9 mouse cellular contexts compared by ENCODE assay signal in the genomic region with DNA sequence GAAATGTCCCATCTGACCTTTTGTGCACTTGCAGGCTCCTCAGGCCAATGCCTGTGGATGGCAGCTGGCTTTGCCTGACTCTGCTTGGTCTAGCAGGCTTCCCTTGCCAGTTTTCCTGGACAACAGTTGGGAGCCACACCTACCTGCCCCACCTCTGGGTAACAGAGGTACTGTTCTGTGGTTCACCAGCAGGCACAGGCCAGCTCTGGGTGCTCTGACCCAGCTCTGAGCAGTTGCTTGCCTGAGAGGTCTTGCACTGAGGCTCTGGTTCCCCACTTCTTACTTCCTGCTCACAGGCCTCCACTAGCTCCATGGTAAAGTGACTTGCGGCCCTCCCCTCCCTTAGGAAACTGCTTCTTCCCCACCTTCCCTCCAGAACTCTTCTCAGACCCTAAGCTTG. TPM values are rescaled to one million over a fixed set of nuclear protein-coding genes. Genes with fewer than 3 reads are reported as not detected.
DNase-seq lines count a peak whose midpoint lies in the region; ATAC-seq and TF ChIP-seq lines count a peak whose summit lies in the region.
"Had no signal": no experiment of that assay in that cellular context is flagged by ENCODE, and none has a peak within 500 bp of the region (broad histone marks: within the 10 kb centered on the region; RNA-seq: fewer than 3 reads in every experiment).

No protein-coding gene starts in this region.

- no peak for DNase-seq in liver, adult 2 months (ENCODE audit: extremely low read depth, low read depth, low spot score)
- DNase-seq in liver = no peak
- no peak for DNase-seq in kidney, postnatal 0 days (ENCODE audit: low spot score)
- no peak for DNase-seq in left cerebral cortex, postnatal 25 days (ENCODE audit: low spot score in 2 of 2)
- DNase-seq in yolk sac, embryonic 10.5 days (ENCODE audit: low spot score) = no peak
- no peak for DNase-seq in cerebellum, adult 2 months

- ATAC-seq in erythroid progenitor cell, adult 5-6 weeks (replicated peaks; ENCODE audit: low FRiP score, poor library complexity, severe bottlenecking) = peak; percentile 47; the same call in 1 of the 2 replicates
- ATAC-seq in kidney, postnatal 0 days (replicated peaks; ENCODE audit: low FRiP score, low read depth) = peak; percentile 63; the same call in 1 of the 2 replicates
- ATAC-seq in midbrain, embryonic 16.5 days = peak; percentile 55; the same call in 1 of the 2 replicates

- H3K9ac ChIP-seq in liver, adult 2 months (ENCODE audit: low read depth, low read length) = no peak overlapping the region
- no peak overlapping the region for H3K9ac ChIP-seq in kidney, postnatal 0 days (ENCODE audit: low read depth, low read length)
- no peak overlapping the region for H3K9ac ChIP-seq in midbrain, embryonic 16.5 days (ENCODE audit: low read depth, low read length)

- intact Hi-C loops in left cerebral cortex, postnatal 25 days (cut with DNase I) = loop anchor here (5.0 kb wide), 1 partner anchor 35 kb away; no protein-coding TSS in a partner anchor

- WGBS in liver, adult 2 months = 95% methylated on average over 1 of the region's 1 CpGs
- 82% methylated on average over 1 of the region's 1 CpGs for WGBS in kidney, postnatal 0 days
- WGBS in midbrain, embryonic 16.5 days = 86% methylated on average over 1 of the region's 1 CpGs
- 79% methylated on average over 1 of the region's 1 CpGs for whole genome bisulfite sequencing in cerebellum, adult 2 months

- H3K4me1 ChIP-seq in liver, adult 2 months (ENCODE audit: control insufficient read depth, insufficient read depth, low read length) = no peaks in the 10 kb centered on the region
- H3K4me1 ChIP-seq in kidney, postnatal 0 days (replicated peaks; ENCODE audit: insufficient read depth, low read length) = no peaks in the 10 kb centered on the region
- H3K4me1 ChIP-seq in midbrain, embryonic 16.5 days (ENCODE audit: control insufficient read depth, insufficient read depth, low read length) = peaks cover 4% of the 10 kb centered on the region
- H3K4me1 ChIP-seq in cerebellum, adult 2 months (ENCODE audit: control insufficient read depth, insufficient read depth, low read length) = peaks cover 6% of the 10 kb centered on the region

- no peak overlapping the region for H3K4me2 ChIP-seq in kidney, postnatal 0 days (ENCODE audit: low read length)
- H3K4me2 ChIP-seq in midbrain, embryonic 16.5 days (ENCODE audit: low read length) = no peak overlapping the region

- no peaks in the 10 kb centered on the region for H3K36me3 ChIP-seq in liver, adult 2 months (ENCODE audit: control insufficient read depth, insufficient read depth, low read length)
- no peaks in the 10 kb centered on the region for H3K36me3 ChIP-seq in kidney, postnatal 0 days (ENCODE audit: insufficient read depth, low read length)
- H3K36me3 ChIP-seq in midbrain, embryonic 16.5 days (ENCODE audit: control insufficient read depth, insufficient read depth, low read length) = no peaks in the 10 kb centered on the region

- H3K79me2 ChIP-seq in liver, adult 2 months (ENCODE audit: control insufficient read depth, insufficient read depth, low read length) = no peaks in the 10 kb centered on the region

- H3K9me3 ChIP-seq in kidney, postnatal 0 days (replicated peaks; ENCODE audit: low read length) = no peaks in the 10 kb centered on the region
- no peaks in the 10 kb centered on the region for H3K9me3 ChIP-seq in midbrain, embryonic 16.5 days (replicated peaks; ENCODE audit: control insufficient read depth, low read length, poor library complexity, severe bottlenecking)

- H3K27ac ChIP-seq in liver, adult 2 months (replicated peaks; ENCODE audit: insufficient read depth, low read depth, low read length) = no peak overlapping the region
- H3K27ac ChIP-seq in kidney, postnatal 0 days = peak overlapping the region; percentile 36; the same call in 1 of the 2 replicates
- no peak overlapping the region for H3K27ac ChIP-seq in midbrain, embryonic 16.5 days (ENCODE audit: low read length)
- H3K27ac ChIP-seq in cerebellum, adult 2 months (ENCODE audit: insufficient read depth, low read length) = no peak overlapping the region
- H3K27ac ChIP-seq: layer of hippocampus, adult 2 months had no signal

- TF ChIP-seq CTCF in liver, adult 2 months (IDR thresholded peaks at IDR 0.05; ENCODE audit: low read depth, low read length) = 0 out of 2 replicates have a peak, but pooled peaks have one; percentile 4
- no peak for TF ChIP-seq CTCF in kidney, postnatal 0 days (IDR thresholded peaks at IDR 0.05; ENCODE audit: low read depth)
- no peak for TF ChIP-seq CTCF in cerebellum, adult 2 months (IDR thresholded peaks at IDR 0.05; ENCODE audit: borderline replicate concordance, insufficient read depth, low read depth, low read length)

- H3K4me3 ChIP-seq in liver, adult 2 months (ENCODE audit: insufficient read depth, low read depth, low read length) = no peak overlapping the region
- no peak overlapping the region for H3K4me3 ChIP-seq in kidney, postnatal 0 days (replicated peaks; ENCODE audit: low read depth, low read length)
- no peak overlapping the region for H3K4me3 ChIP-seq in midbrain, embryonic 16.5 days (ENCODE audit: low read depth, low read length)
- H3K4me3 ChIP-seq in cerebellum, adult 2 months (replicated peaks; ENCODE audit: insufficient read depth, low read depth, low read length) = no peak overlapping the region
- H3K4me3 ChIP-seq: layer of hippocampus, adult 2 months had no signal

- no peak for TF ChIP-seq POLR2A in liver, adult 2 months (IDR thresholded peaks at IDR 0.05; ENCODE audit: extremely low read depth, insufficient read depth, low read length)
- TF ChIP-seq POLR2A in cerebellum, adult 2 months (IDR thresholded peaks at IDR 0.05; ENCODE audit: borderline replicate concordance, insufficient read depth, low read length) = no peak

- H3K27me3 ChIP-seq in liver, adult 2 months (ENCODE audit: control insufficient read depth, insufficient read depth, low read length) = no peaks in the 10 kb centered on the region
- no peaks in the 10 kb centered on the region for H3K27me3 ChIP-seq in kidney, postnatal 0 days (ENCODE audit: insufficient read depth, low read length)
- H3K27me3 ChIP-seq in midbrain, embryonic 16.5 days (ENCODE audit: control insufficient read depth, insufficient read depth, low read depth, low read length) = no peaks in the 10 kb centered on the region
- H3K27me3 ChIP-seq in cerebellum, adult 2 months (ENCODE audit: control insufficient read depth, insufficient read depth, low read length) = no peaks in the 10 kb centered on the region

RNA-seq across cellular contexts. Expression of gene Dedd, which starts 6.9 kb away (rescaled TPM):
- total RNA-seq in liver, adult 2 months (2014; rRNA removed) = 14.7 and 15.8 TPM in 2 replicates
- 28.3 and 34.1 TPM in 2 replicates for polyA plus RNA-seq in liver, adult 2 months (2012; rRNA removed)
- 13.4 and 28.8 TPM in 2 replicates for total RNA-seq in erythroid progenitor cell, adult 5-6 weeks (2015; ENCODE audit: low replicate concordance)
- total RNA-seq in erythroid progenitor cell, adult 5-6 weeks (2017; ENCODE audit: low replicate concordance) = 3.3 and 6.5 TPM in 2 replicates
- polyA plus RNA-seq in kidney, postnatal 0 days (2015; fragmentation: Nextera tagmentation; extraction: Ambion mirVana) = 43.9 and 46.0 TPM in 2 replicates
- 53.6 and 55.2 TPM in 2 replicates for polyA plus RNA-seq in midbrain, embryonic 16.5 days (2015; fragmentation: Nextera tagmentation; extraction: Ambion mirVana)
- total RNA-seq in left cerebral cortex, postnatal 25 days (2021) = 10 to 100 TPM; 38.2 to 39.8 TPM
- 54.4 and 56.4 TPM in 2 replicates for polyA plus RNA-seq in cerebellum, adult 2 months (2012; rRNA removed)

RNA-seq across cellular contexts. Expression of gene Nit1, which starts 23.4 kb away (rescaled TPM):
- total RNA-seq in liver, adult 2 months (2014; rRNA removed) = 128 and 132 TPM in 2 replicates
- 120 and 139 TPM in 2 replicates for polyA plus RNA-seq in liver, adult 2 months (2012; rRNA removed)
- 6.7 and 10.8 TPM in 2 replicates for total RNA-seq in erythroid progenitor cell, adult 5-6 weeks (2015; ENCODE audit: low replicate concordance)
- 11.6 and 24.5 TPM in 2 replicates for total RNA-seq in erythroid progenitor cell, adult 5-6 weeks (2017; ENCODE audit: low replicate concordance)
- 59.8 and 64.4 TPM in 2 replicates for polyA plus RNA-seq in kidney, postnatal 0 days (2015; fragmentation: Nextera tagmentation; extraction: Ambion mirVana)
- 53.8 and 56.9 TPM in 2 replicates for polyA plus RNA-seq in midbrain, embryonic 16.5 days (2015; fragmentation: Nextera tagmentation; extraction: Ambion mirVana)
- 10 to 100 TPM; 42.2 to 43.4 TPM for total RNA-seq in left cerebral cortex, postnatal 25 days (2021)
- 68.2 TPM in 2 replicates for polyA plus RNA-seq in cerebellum, adult 2 months (2012; rRNA removed)

RNA-seq across cellular contexts. Expression of gene Pfdn2, which starts 23.5 kb away (rescaled TPM):
- total RNA-seq in liver, adult 2 months (2014; rRNA removed) = 21.6 and 26.6 TPM in 2 replicates
- polyA plus RNA-seq in liver, adult 2 months (2012; rRNA removed) = 13.1 and 15.2 TPM in 2 replicates
- 10.1 and 22.0 TPM in 2 replicates for total RNA-seq in erythroid progenitor cell, adult 5-6 weeks (2015; ENCODE audit: low replicate concordance)
- 9.0 and 10.1 TPM in 2 replicates for total RNA-seq in erythroid progenitor cell, adult 5-6 weeks (2017; ENCODE audit: low replicate concordance)
- 92.1 and 105 TPM in 2 replicates for polyA plus RNA-seq in kidney, postnatal 0 days (2015; fragmentation: Nextera tagmentation; extraction: Ambion mirVana)
- polyA plus RNA-seq in midbrain, embryonic 16.5 days (2015; fragmentation: Nextera tagmentation; extraction: Ambion mirVana) = 146 and 166 TPM in 2 replicates
- total RNA-seq in left cerebral cortex, postnatal 25 days (2021) = 100 to 1,000 TPM; 154 to 158 TPM
- 129 and 135 TPM in 2 replicates for polyA plus RNA-seq in cerebellum, adult 2 months (2012; rRNA removed)

RNA-seq across cellular contexts. Expression of gene Ufc1, which starts 27.2 kb away (rescaled TPM):
- 96.5 and 103 TPM in 2 replicates for total RNA-seq in liver, adult 2 months (2014; rRNA removed)
- 30.3 and 34.5 TPM in 2 replicates for polyA plus RNA-seq in liver, adult 2 months (2012; rRNA removed)
- total RNA-seq in erythroid progenitor cell, adult 5-6 weeks (2015; ENCODE audit: low replicate concordance) = 26.8 and 39.3 TPM in 2 replicates
- total RNA-seq in erythroid progenitor cell, adult 5-6 weeks (2017; ENCODE audit: low replicate concordance) = 1.7 and 14.2 TPM in 2 replicates
- 133 and 136 TPM in 2 replicates for polyA plus RNA-seq in kidney, postnatal 0 days (2015; fragmentation: Nextera tagmentation; extraction: Ambion mirVana)
- polyA plus RNA-seq in midbrain, embryonic 16.5 days (2015; fragmentation: Nextera tagmentation; extraction: Ambion mirVana) = 105 and 116 TPM in 2 replicates
- total RNA-seq in left cerebral cortex, postnatal 25 days (2021) = 100 to 1,000 TPM; 105 to 115 TPM
- polyA plus RNA-seq in cerebellum, adult 2 months (2012; rRNA removed) = 96.4 and 109 TPM in 2 replicates

RNA-seq across cellular contexts. Expression of gene Usp21, which starts 34.2 kb away (rescaled TPM):
- 4.3 and 7.2 TPM in 2 replicates for total RNA-seq in liver, adult 2 months (2014; rRNA removed)
- 20.2 and 23.8 TPM in 2 replicates for polyA plus RNA-seq in liver, adult 2 months (2012; rRNA removed)
- total RNA-seq in erythroid progenitor cell, adult 5-6 weeks (2015; ENCODE audit: low replicate concordance) = 39.0 and 64.9 TPM in 2 replicates
- 18.5 and 33.2 TPM in 2 replicates for total RNA-seq in erythroid progenitor cell, adult 5-6 weeks (2017; ENCODE audit: low replicate concordance)
- 59.4 and 63.3 TPM in 2 replicates for polyA plus RNA-seq in kidney, postnatal 0 days (2015; fragmentation: Nextera tagmentation; extraction: Ambion mirVana)
- polyA plus RNA-seq in midbrain, embryonic 16.5 days (2015; fragmentation: Nextera tagmentation; extraction: Ambion mirVana) = 105 and 112 TPM in 2 replicates
- 10 to 100 TPM; 59.6 to 64.1 TPM for total RNA-seq in left cerebral cortex, postnatal 25 days (2021)
- polyA plus RNA-seq in cerebellum, adult 2 months (2012; rRNA removed) = 76.6 and 77.5 TPM in 2 replicates
